ENCODE assay signal across 8 mouse cellular contexts in genomic region chr7:3645488-3646025, GRCm38 (mm10). TPM values are rescaled to one million over a fixed set of nuclear protein-coding genes. Genes with fewer than 3 reads are reported as not detected.
DNase-seq lines count a peak whose midpoint lies in the region; ATAC-seq and TF ChIP-seq lines count a peak whose summit lies in the region.

No protein-coding gene starts in this region.

- peak overlapping the region; percentile 100 for H3K9ac ChIP-seq in heart, embryonic 13.5 days
- peak overlapping the region; percentile 98 for H3K9ac ChIP-seq in ES-E14 (ENCODE audit: insufficient read depth, low read depth, low read length, poor library complexity, severe bottlenecking)
- H3K9ac ChIP-seq in limb, embryonic 14.5 days (ENCODE audit: low read depth, low read length, severe bottlenecking): peak overlapping the region; percentile 98

- TF ChIP-seq CTCF in small intestine, adult 2 months (IDR thresholded peaks at IDR 0.05; ENCODE audit: extremely low read depth, insufficient read length, insufficient replicate concordance, low read depth, low read length): no peak

- H3K9me3 ChIP-seq in heart, embryonic 13.5 days: no peaks in the 10 kb centered on the region
- H3K9me3 ChIP-seq in ES-E14 (ENCODE audit: control insufficient read depth, insufficient read depth, low read depth, low read length): no peaks in the 10 kb centered on the region
- H3K9me3 ChIP-seq in forebrain, embryonic 10.5 days: no peaks in the 10 kb centered on the region
- H3K9me3 ChIP-seq in limb, embryonic 14.5 days (ENCODE audit: control insufficient read depth, low read length): no peaks in the 10 kb centered on the region

- under 1% methylated on average over 53 of the region's 58 CpGs for WGBS in heart, embryonic 13.5 days
- under 1% methylated on average over 57 of the region's 58 CpGs for WGBS in forebrain, embryonic 10.5 days
- WGBS in limb, embryonic 14.5 days: 0% methylated on average over 35 of the region's 58 CpGs
- WGBS in small intestine, adult 2 months: under 1% methylated on average over 56 of the region's 58 CpGs

- no peak for DNase-seq in heart, adult 8-10 months (ENCODE audit: low spot score)
- no peak for DNase-seq in ES-E14 (ENCODE audit: low read depth, low spot score)
- DNase-seq in forebrain, embryonic 10.5 days (ENCODE audit: extremely low spot score, low spot score): peak; percentile 34
- DNase-seq in limb, embryonic 14.5 days (ENCODE audit: low spot score): no peak
- DNase-seq in thymus, postnatal 25 days: no peak
- no peak for DNase-seq in adrenal gland, adult 18-20 months (ENCODE audit: low spot score in 2 of 2)

- peak overlapping the region; percentile 88 for H3K4me2 ChIP-seq in heart, embryonic 13.5 days
- H3K4me2 ChIP-seq in limb, embryonic 14.5 days (replicated peaks; ENCODE audit: low read depth, low read length, severe bottlenecking): peak overlapping the region; percentile 61

- peak; percentile 5; the same call in 1 of the 2 replicates for ATAC-seq in heart, embryonic 13.5 days (ENCODE audit: extremely low read depth, insufficient number of reproducible peaks, low FRiP score, low TSS enrichment)
- peak; percentile 8; the same call in 1 of the 2 replicates for ATAC-seq in limb, embryonic 14.5 days (ENCODE audit: low FRiP score, low read depth)

- in situ Hi-C loops in ES-E14 (cut with MboI; ENCODE audit: low sequenced_read_pairs in 2 of 2, unreplicated experiment in 2 of 2): no loop called here

- TF ChIP-seq POLR2A in limb, embryonic 14.5 days (IDR thresholded peaks at IDR 0.05; ENCODE audit: borderline replicate concordance, extremely low read depth, insufficient read depth, insufficient read length): 0 out of 2 replicates have a peak, but pooled peaks have one; percentile 4
- no peak for TF ChIP-seq POLR2A in small intestine, adult 2 months (IDR thresholded peaks at IDR 0.05; ENCODE audit: low read depth, low read length)

- H3K4me1 ChIP-seq in heart, embryonic 13.5 days: peaks cover 45% of the 10 kb centered on the region
- peaks cover 2 to 14% of the 10 kb centered on the region in 2 experiments; a peak in 2 of 4 replicates for H3K4me1 ChIP-seq in ES-E14 (ENCODE audit: control insufficient read depth in 2 of 2, insufficient read depth in 2 of 2, low read length in 2 of 2, poor library complexity in 1 of 2)
- peaks cover 40% of the 10 kb centered on the region for H3K4me1 ChIP-seq in forebrain, embryonic 10.5 days
- peaks cover 27% of the 10 kb centered on the region for H3K4me1 ChIP-seq in limb, embryonic 14.5 days (ENCODE audit: control insufficient read depth, insufficient read depth, low read length)
- peaks cover 10% of the 10 kb centered on the region; the same call in 1 of the 2 replicates for H3K4me1 ChIP-seq in small intestine, adult 2 months (ENCODE audit: control insufficient read depth, insufficient read depth, insufficient read length, low read length)

- peaks cover 45% of the 10 kb centered on the region for H3K36me3 ChIP-seq in heart, embryonic 13.5 days
- H3K36me3 ChIP-seq in ES-E14 (ENCODE audit: control insufficient read depth, insufficient read depth, low read length, poor library complexity, severe bottlenecking): peaks cover 24% of the 10 kb centered on the region
- peaks cover 57% of the 10 kb centered on the region for H3K36me3 ChIP-seq in forebrain, embryonic 10.5 days (replicated peaks)
- H3K36me3 ChIP-seq in limb, embryonic 14.5 days (ENCODE audit: control insufficient read depth, insufficient read depth, low read length): peaks cover 29% of the 10 kb centered on the region
- H3K36me3 ChIP-seq in small intestine, adult 2 months (ENCODE audit: control insufficient read depth, insufficient read depth, low read length): peaks cover 9% of the 10 kb centered on the region; the same call in 1 of the 2 replicates

- peak overlapping the region; percentile 98 for H3K27ac ChIP-seq in heart, embryonic 13.5 days (replicated peaks)
- H3K27ac ChIP-seq in ES-E14 (ENCODE audit: insufficient read depth, low read depth, low read length, poor library complexity, severe bottlenecking): peak overlapping the region; percentile 92
- H3K27ac ChIP-seq in forebrain, embryonic 10.5 days: peak overlapping the region; percentile 97
- H3K27ac ChIP-seq in limb, embryonic 14.5 days (replicated peaks; ENCODE audit: low read depth, low read length): peak overlapping the region; percentile 93
- H3K27ac ChIP-seq in small intestine, adult 2 months (ENCODE audit: insufficient read depth, low read depth, low read length): peak overlapping the region; percentile 91

- peak overlapping the region; percentile 99 for H3K4me3 ChIP-seq in heart, embryonic 13.5 days
- H3K4me3 ChIP-seq in ES-E14 (ENCODE audit: insufficient read depth in 1 of 2, low read depth in 1 of 2, low read length in 2 of 2, poor library complexity in 1 of 2, severe bottlenecking in 1 of 2): peak overlapping the region; percentile 90 to 93
- peak overlapping the region; percentile 99 for H3K4me3 ChIP-seq in forebrain, embryonic 10.5 days
- peak overlapping the region; percentile 95 for H3K4me3 ChIP-seq in limb, embryonic 14.5 days (replicated peaks; ENCODE audit: low read length)
- peak overlapping the region; percentile 96 for H3K4me3 ChIP-seq in small intestine, adult 2 months (ENCODE audit: low read depth, low read length)

- no peaks in the 10 kb centered on the region for H3K27me3 ChIP-seq in heart, embryonic 13.5 days (replicated peaks)
- no peaks in the 10 kb centered on the region for H3K27me3 ChIP-seq in forebrain, embryonic 10.5 days (ENCODE audit: poor library complexity, severe bottlenecking)
- no peaks in the 10 kb centered on the region for H3K27me3 ChIP-seq in limb, embryonic 14.5 days (ENCODE audit: control insufficient read depth, insufficient read depth, low read length)
- no peaks in the 10 kb centered on the region for H3K27me3 ChIP-seq in small intestine, adult 2 months (ENCODE audit: control insufficient read depth, insufficient read depth, low read length)

TF ChIP-seq in ES-E14, 5 proteins besides CTCF, POLR2A, EP300 and RAD21:
- TF ChIP-seq MAFK (IDR thresholded peaks at IDR 0.05; ENCODE audit: insufficient read depth, low read depth, low read length) (no peak), CHD2 (IDR thresholded peaks at IDR 0.05; ENCODE audit: low read depth, low read length) (no peak), ZNF384 (IDR thresholded peaks at IDR 0.05; ENCODE audit: low read depth, low read length) (peak; percentile 98), ZC3H11A (IDR thresholded peaks at IDR 0.05; ENCODE audit: borderline replicate concordance, low read depth, low read length) (no peak), HCFC1 (IDR thresholded peaks at IDR 0.05; ENCODE audit: borderline replicate concordance, insufficient read depth, low read length) (no peak)

RNA-seq across cellular contexts. Expression of gene Cnot3, which starts 0.5 kb away (rescaled TPM):
- 31.1 and 33.3 TPM in 2 replicates for polyA plus RNA-seq in heart, embryonic 13.5 days (2015; fragmentation: Nextera tagmentation; extraction: Ambion mirVana)
- total RNA-seq in heart, adult 8-10 months (2022): 10 to 100 TPM; 19.5 to 26.0 (median 23.2) TPM
- 47.3 and 54.4 TPM in 2 replicates for total RNA-seq in ES-E14 (2012; rRNA removed)
- polyA plus RNA-seq in forebrain, embryonic 10.5 days (2016; fragmentation: Nextera tagmentation; extraction: Ambion mirVana): 72.9 and 76.6 TPM in 2 replicates
- 108 and 144 TPM in 2 replicates for polyA plus RNA-seq in limb, embryonic 14.5 days (2012; rRNA removed)
- polyA plus RNA-seq in limb, embryonic 14.5 days (2014; fragmentation: Nextera tagmentation; extraction: Ambion mirVana): 63.8 and 72.1 TPM in 2 replicates
- polyA plus RNA-seq in small intestine, adult 2 months (2012; rRNA removed): 48.3 and 88.2 TPM in 2 replicates
- total RNA-seq in adrenal gland, adult 18-20 months (2021): 10 to 100 TPM; 52.8 to 53.6 TPM

RNA-seq across cellular contexts. Expression of gene Prpf31, which starts 15.8 kb away (rescaled TPM):
- 60.9 and 69.9 TPM in 2 replicates for polyA plus RNA-seq in heart, embryonic 13.5 days (2015; fragmentation: Nextera tagmentation; extraction: Ambion mirVana)
- total RNA-seq in heart, adult 8-10 months (2022): 10 to 100 TPM; 21.4 to 28.6 (median 25.2) TPM
- total RNA-seq in ES-E14 (2012; rRNA removed): 109 and 137 TPM in 2 replicates
- 190 and 191 TPM in 2 replicates for polyA plus RNA-seq in forebrain, embryonic 10.5 days (2016; fragmentation: Nextera tagmentation; extraction: Ambion mirVana)
- polyA plus RNA-seq in limb, embryonic 14.5 days (2012; rRNA removed): 52.0 and 64.9 TPM in 2 replicates
- polyA plus RNA-seq in limb, embryonic 14.5 days (2014; fragmentation: Nextera tagmentation; extraction: Ambion mirVana): 85.6 and 87.5 TPM in 2 replicates
- 9.4 and 16.7 TPM in 2 replicates for polyA plus RNA-seq in small intestine, adult 2 months (2012; rRNA removed)
- 10 to 100 TPM; 34.4 to 37.6 TPM for total RNA-seq in adrenal gland, adult 18-20 months (2021)

RNA-seq across cellular contexts. Expression of gene Tfpt, which starts 15.8 kb away (rescaled TPM):
- 13.5 and 15.1 TPM in 2 replicates for polyA plus RNA-seq in heart, embryonic 13.5 days (2015; fragmentation: Nextera tagmentation; extraction: Ambion mirVana)
- total RNA-seq in heart, adult 8-10 months (2022): 10 to 100 TPM; 17.4 to 22.9 (median 18.9) TPM
- 25.4 and 29.1 TPM in 2 replicates for total RNA-seq in ES-E14 (2012; rRNA removed)
- 29.0 and 30.8 TPM in 2 replicates for polyA plus RNA-seq in forebrain, embryonic 10.5 days (2016; fragmentation: Nextera tagmentation; extraction: Ambion mirVana)
- polyA plus RNA-seq in limb, embryonic 14.5 days (2012; rRNA removed): 21.5 and 31.9 TPM in 2 replicates
- 24.7 and 24.8 TPM in 2 replicates for polyA plus RNA-seq in limb, embryonic 14.5 days (2014; fragmentation: Nextera tagmentation; extraction: Ambion mirVana)
- 2.2 and 6.9 TPM in 2 replicates for polyA plus RNA-seq in small intestine, adult 2 months (2012; rRNA removed)
- total RNA-seq in adrenal gland, adult 18-20 months (2021): 10 to 100 TPM; 19.0 to 27.7 TPM

RNA-seq across cellular contexts. Expression of gene Leng1, which starts 20.1 kb away (rescaled TPM):
- polyA plus RNA-seq in heart, embryonic 13.5 days (2015; fragmentation: Nextera tagmentation; extraction: Ambion mirVana): 17.0 and 18.3 TPM in 2 replicates
- total RNA-seq in heart, adult 8-10 months (2022): 10 to 100 TPM; 10.4 to 12.8 (median 11.8) TPM
- 4.5 and 5.7 TPM in 2 replicates for total RNA-seq in ES-E14 (2012; rRNA removed)
- 14.6 and 15.4 TPM in 2 replicates for polyA plus RNA-seq in forebrain, embryonic 10.5 days (2016; fragmentation: Nextera tagmentation; extraction: Ambion mirVana)
- polyA plus RNA-seq in limb, embryonic 14.5 days (2012; rRNA removed): 6.0 and 10.5 TPM in 2 replicates
- 12.6 and 14.6 TPM in 2 replicates for polyA plus RNA-seq in limb, embryonic 14.5 days (2014; fragmentation: Nextera tagmentation; extraction: Ambion mirVana)
- 2.4 and 5.1 TPM in 2 replicates for polyA plus RNA-seq in small intestine, adult 2 months (2012; rRNA removed)
- total RNA-seq in adrenal gland, adult 18-20 months (2021): 10 to 100 TPM; 14.0 to 14.2 TPM

RNA-seq across cellular contexts. Expression of gene Ndufa3, which starts 28.4 kb away (rescaled TPM):
- polyA plus RNA-seq in heart, embryonic 13.5 days (2015; fragmentation: Nextera tagmentation; extraction: Ambion mirVana): 703 and 780 TPM in 2 replicates
- total RNA-seq in heart, adult 8-10 months (2022): 1,000 to 10,000 TPM; 2,114 to 2,277 (median 2,237) TPM
- total RNA-seq in ES-E14 (2012; rRNA removed): 236 and 303 TPM in 2 replicates
- polyA plus RNA-seq in forebrain, embryonic 10.5 days (2016; fragmentation: Nextera tagmentation; extraction: Ambion mirVana): 363 and 367 TPM in 2 replicates
- polyA plus RNA-seq in limb, embryonic 14.5 days (2012; rRNA removed): 232 and 238 TPM in 2 replicates
- 494 and 527 TPM in 2 replicates for polyA plus RNA-seq in limb, embryonic 14.5 days (2014; fragmentation: Nextera tagmentation; extraction: Ambion mirVana)
- 238 and 337 TPM in 2 replicates for polyA plus RNA-seq in small intestine, adult 2 months (2012; rRNA removed)
- total RNA-seq in adrenal gland, adult 18-20 months (2021): 100 to 1,000 TPM; 743 to 913 TPM
